Mouse (Mus musculus) stomach, embryonic 14.5 days (tissue): ENCODE results near the gene Gja6. TPM values are rescaled to one million over a fixed set of nuclear protein-coding genes. Genes with fewer than 3 reads are reported as not detected.

Experiments used
- polyA plus RNA-seq: library from polyadenylated mRNA; unstranded; fragments of >200 nt; fragmentation: Nextera tagmentation; extraction: Ambion mirVana; gene quantifications from 2 replicates; pipeline ENCODE4 v1.2.1, GENCODE M21; 2014

Gene Gja6
- polyA plus RNA-seq, 1 experiment from 2014 or later: 0.27 TPM

Other genes with a start within 250 kb of the Gja6 start
- gene Ppef1, start 171.3 kb downstream of the Gja6 start, polyA plus RNA-seq: not detected in 2 replicates
- gene Rs1, start 139.0 kb downstream of the Gja6 start, polyA plus RNA-seq: 0.29 TPM in 1 of 2 replicates, not detected in the other
- 6.0 and 6.2 TPM in 2 replicates for gene Cdkl5, start 87.7 kb upstream of the Gja6 start, polyA plus RNA-seq
- 5.5 and 6.2 TPM in 2 replicates for gene Scml2, start 210.1 kb upstream of the Gja6 start, polyA plus RNA-seq